Mouse (Mus musculus) CD4-positive, CD25-positive, alpha-beta regulatory T cell, adult 2 months (primary cell): ENCODE measurements around the gene Hmg20b.

ENCODE experiments used
- DNase-seq: peaks from one replicate; pipeline ENCODE4 v3.0.0-alpha.2; 2012; ENCODE audit warnings: low read depth, low spot score

The Hmg20b gene

GRCm38 (mm10) chr10:81354738-81355477 lies 4.6 kb upstream of the Hmg20b start:
- DNase-seq, result no peak

GRCm38 (mm10) chr10:81351678-81352291 lies 1.5 kb upstream of the Hmg20b start:
- peak; percentile 83 for DNase-seq

DNA sequence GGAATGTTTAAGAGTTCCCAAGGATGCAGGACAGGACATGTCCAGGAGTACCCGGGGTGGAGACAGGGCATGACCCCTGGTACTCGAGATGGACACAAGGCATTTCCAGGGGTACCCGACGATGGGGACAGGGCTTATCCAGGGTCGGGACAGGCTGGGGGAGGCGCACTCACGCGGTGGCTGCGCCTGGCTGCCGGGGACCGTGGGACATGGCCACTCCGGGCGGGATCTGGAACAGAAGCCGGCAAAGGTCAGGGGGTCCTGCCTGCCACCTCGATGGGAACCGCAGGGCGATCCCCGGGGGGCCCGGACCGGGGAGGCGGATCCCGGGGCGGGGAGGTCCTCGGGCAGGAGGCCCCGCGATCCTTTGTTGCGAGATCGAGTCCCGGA lies 324 bp downstream of the Hmg20b start:
- DNase-seq, result no peak

DNA sequence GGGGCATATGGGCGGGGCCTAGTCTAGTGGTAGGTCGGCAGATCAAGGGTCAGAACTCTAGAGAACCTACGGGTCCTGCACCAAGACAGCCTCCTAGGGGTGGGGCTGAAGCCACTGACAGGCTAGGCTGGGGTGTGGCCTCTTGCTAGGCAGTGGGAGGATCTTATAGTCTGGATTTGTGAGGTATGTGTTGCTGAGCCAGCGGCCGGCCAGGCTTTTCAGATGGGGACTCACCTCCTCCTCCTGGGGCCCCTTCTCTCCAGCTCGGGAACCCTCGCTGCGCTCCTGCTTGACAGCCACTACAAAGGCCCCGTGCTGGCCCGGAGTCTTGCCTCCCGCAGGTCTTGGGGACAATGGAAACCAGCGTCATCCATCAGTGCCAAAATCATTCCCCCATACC lies 1.1 kb downstream of the Hmg20b start:
- peak; percentile 53 for DNase-seq

GRCm38 (mm10) chr10:81346453-81347067 lies 3.7 kb downstream of the Hmg20b start:
- peak; percentile 56 for DNase-seq

DNA sequence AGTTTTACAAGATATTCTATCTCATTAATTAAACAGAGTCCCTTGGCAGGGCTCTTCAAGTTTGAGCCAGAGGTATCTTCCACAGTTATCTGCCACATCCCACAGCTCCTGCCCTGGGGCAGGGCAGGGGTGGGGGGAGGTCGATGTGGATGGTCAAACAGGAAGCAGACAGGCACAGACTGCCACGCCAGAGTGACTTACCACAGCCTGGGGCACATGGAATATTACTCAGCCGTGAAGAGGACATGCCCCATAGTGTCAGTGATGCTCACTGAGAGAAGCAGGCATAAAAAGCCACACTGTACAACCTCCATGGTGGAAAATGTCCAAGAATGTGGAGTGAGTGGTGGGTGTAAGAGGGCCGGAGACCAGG lies 5.1 kb downstream of the Hmg20b start:
- no peak for DNase-seq

DNA sequence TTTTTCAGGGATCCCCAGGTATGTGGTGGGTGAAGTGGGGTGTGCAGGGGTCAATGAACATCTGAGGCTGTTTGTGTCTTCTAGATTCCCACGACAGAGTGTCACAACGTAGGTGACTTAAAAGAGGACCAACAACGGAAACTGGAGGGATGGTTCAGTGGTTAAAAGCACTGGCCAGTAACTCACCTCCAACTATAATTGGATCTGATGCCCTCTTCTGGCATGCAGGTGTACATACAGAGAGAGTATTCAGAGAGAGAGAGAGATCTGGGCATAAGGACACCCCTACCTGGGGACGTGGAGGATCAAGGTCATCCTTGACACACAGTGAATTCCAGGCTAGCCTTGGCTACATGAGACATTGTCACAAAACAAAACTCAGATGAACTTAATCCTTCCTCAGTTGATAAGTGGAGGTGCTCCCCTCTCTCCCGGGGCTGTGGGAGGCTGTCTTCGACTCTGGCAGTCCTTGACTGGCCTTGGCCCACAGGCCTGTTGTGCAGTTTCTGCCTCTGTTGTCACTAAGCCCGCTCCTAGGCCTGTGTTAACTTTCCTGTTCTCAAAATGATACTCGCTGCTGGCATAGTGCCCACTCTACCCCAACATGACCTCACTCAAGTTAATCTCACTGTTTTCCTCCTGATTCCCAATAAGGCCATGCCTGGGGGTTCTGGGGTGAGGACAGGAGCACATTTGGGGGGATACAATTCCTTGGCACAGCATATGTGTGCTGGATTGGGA lies 5.7 kb downstream of the Hmg20b start:
- peak; percentile 64 for DNase-seq

GRCm38 (mm10) chr10:81342686-81343505 lies 7.4 kb downstream of the Hmg20b start, which contains the start of gene Gipc3:
Gipc3 (minus strand) TSS chr10:81343266.
- DNase-seq, result peak; percentile 36

- DNase-seq, result peak; percentile 87
Observed at GRCm38 (mm10) chr10:81341333-81341949, 8.8 kb downstream of the Hmg20b start.

DNA sequence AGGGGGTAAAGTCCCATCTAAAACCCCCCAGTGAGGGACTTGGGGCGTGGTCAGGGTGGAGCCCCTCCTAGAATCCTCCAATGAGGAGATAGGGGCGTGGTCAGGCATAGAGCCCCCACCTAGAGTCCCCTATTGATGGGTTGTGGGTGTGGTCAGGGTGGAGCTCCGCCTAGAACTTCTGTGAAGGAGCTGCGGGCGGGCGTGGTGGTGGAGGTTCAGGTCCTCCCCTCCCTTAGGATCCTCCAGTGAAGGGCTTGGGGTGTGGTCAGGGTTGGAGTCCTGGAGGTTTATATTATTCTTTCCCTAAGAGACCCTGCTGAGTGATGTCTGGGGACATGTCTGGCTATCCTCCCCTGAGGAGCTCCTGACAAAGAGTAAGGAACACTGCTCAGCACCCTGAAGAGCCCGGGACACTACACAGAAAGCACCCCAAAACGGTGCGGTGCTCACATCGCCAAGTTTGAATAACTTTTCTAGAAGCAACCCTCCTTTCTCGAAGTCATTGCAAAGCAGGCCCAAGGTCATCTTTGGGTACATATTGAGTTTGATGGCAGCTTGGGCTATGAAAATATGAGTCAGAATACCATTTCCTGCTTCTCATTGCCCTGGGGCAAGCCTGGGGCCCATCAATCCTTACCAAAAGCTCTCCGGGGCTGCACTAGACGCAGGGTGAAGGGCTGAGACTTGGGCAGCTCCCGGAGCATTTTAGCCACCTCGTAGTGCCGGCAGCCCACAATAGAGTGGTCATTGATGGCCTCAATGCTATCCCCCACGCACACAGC lies 9.5 kb downstream of the Hmg20b start:
- DNase-seq, result no peak

DNA sequence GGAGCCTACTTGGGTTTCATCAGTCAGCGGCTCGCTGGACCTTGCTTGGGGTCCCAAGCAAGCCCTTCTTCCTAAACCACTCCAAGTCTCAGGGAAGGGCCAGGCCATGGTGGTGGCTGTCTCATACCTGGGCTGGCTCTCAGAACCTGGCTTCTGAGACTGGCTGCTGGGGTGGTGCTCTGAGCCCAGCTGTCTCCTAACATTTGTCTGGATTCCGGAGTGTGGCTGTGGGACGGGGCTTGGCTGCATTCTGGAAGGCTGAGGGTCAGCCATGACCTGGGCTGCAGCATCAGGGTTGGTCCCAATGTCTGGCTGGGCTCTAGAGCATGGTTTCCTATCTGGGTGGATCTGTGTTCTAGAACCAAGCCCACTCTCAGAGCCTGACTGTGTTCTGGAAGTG lies 13.7 kb downstream of the Hmg20b start:
- no peak for DNase-seq

GRCm38 (mm10) chr10:81335393-81336340 lies 14.6 kb downstream of the Hmg20b start:
- DNase-seq, result no peak

DNA sequence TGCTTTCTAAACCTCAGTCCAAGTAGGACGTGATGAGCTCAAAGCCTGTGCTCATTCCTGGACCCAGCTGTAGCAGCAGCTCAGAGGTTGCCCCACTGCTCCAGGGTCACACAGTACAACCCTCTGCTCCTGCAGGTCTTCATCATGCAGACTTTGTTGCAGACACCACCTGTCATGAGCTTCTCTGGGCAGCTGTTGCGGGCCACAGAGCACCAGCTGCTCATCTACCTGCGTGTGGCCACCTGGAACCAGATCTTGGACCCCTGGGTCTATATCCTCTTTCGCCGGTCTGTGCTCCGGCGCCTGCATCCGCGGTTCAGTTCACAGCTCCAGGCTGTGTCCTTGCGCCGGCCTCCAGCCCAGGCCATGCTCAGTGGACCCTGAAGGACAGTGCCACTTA lies 16.0 kb downstream of the Hmg20b start:
- DNase-seq, result no peak

- DNase-seq, result no peak
Observed at GRCm38 (mm10) chr10:81332277-81332676, 18.0 kb downstream of the Hmg20b start.

DNA sequence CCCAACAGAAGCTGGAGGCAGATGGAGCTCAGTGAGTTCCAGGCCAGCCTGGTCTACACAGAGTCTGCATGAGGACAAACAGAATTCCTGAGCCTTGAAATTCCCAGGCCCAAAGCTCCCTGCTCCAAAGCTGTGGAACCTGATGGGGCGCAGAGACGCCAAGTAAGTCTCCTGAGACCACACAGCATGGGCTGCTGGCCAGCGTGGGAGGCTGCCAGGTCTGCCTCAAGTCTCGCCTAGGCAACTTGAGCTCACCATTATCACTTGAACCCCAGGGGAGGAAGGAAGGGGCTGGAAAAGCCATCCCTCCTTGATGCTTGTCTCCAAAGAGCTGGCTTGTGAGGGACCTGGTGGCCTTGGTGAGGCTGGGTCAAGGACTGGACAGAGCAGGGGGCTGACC lies 20.3 kb downstream of the Hmg20b start:
- no peak for DNase-seq

DNA sequence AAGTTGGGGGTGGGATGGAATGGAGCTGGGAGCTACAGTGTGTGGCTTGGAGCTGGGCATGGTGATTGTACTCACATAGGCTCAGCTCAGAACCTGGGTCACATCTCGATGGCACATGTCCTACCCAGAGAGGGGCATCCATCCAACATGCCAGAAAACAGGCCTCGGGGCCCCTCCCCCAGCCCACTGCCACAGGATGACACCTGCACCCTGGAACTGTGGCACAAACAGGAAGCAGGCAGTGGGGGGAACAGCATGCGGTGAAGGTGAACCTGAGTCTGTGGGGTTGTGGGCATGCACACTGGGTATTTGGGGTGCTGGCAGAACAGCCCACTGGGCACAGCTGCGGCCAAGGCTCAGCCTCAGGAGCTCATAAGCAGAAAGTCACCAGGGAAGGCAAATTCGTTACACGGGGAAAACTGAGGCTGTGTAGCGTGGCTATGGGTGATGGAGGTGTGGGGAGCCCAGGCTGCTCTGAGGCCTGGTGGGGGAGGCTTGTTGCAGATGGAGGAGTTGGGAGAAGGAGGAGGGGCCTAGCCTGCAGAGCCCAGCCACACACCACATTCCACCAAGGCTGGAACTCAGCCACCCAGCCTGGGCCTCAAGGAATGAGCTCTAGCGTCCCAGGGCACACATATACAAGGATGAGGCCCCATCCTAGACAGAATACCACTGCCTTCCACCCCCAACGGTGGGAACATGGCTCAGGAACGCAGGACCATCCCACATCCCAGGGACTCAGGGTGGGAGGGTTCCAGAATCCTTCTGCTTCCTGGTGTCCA lies 20.9 kb downstream of the Hmg20b start:
- DNase-seq, result peak; percentile 64

DNA sequence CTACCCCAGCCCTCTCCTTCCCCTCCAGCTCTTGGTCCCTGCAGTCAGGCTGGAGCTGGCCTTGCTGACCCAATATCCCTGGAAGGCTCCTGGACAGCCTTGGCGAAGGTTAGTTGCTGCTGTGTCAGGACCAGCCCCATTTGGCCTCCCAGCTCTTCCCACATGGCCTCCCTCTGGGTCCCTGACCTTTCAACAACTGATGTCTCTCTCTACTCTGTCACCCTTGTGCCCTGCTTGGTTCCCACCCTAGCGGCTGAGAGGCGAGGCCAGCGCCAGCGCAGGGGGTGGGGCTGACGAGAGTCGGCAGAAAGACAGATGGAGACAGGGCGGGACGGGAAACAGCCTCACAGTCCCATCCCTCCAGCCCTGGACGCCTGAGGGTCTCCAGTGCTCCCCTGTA lies 21.9 kb downstream of the Hmg20b start, which contains the start of gene Tbxa2r:
Gene Tbxa2r (plus strand): TSS at position 346 of the 400 bp plus-strand sequence.
- DNase-seq, result peak; percentile 70

- no peak for DNase-seq
Observed at GRCm38 (mm10) chr10:81327959-81328358, 22.3 kb downstream of the Hmg20b start.
